Mouse (Mus musculus) 3T3-L1 (cell line): ENCODE data around the gene Ndufa9.

Source experiments
- DNase-seq: peaks from one replicate; pipeline ENCODE4 v3.0.0-alpha.2; 2015; ENCODE audit warnings: low read depth, low spot score

Gene Ndufa9

GRCm38 (mm10) chr6:126848712-126849704 is at the start of gene Ndufa9:
Gene Ndufa9, minus strand, starts transcription at chr6:126849136.
- DNase-seq: peak; percentile 95

DNA sequence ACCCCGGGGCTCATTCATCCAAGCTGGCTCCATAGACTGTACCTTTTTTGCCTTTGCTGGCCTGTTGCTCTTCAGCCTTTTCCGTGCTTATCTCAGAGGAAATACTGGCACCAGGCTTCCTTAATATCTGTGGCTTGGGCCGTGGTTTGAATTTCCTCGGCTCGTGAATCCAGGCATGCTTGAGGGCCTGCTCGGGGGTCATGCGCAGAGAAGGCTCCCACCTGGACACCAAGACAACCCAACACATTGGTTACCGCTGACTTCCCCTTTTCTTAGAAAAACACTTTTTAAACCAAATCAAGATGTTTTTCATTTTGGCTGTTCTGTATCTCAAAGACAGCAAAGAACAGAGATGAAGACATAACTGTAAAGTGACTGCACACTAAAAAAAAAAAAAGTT is 28.2 kb upstream of the Ndufa9 start:
- DNase-seq: no peak

GRCm38 (mm10) chr6:126852881-126853280 is 3.9 kb upstream of the Ndufa9 start, which contains the start of gene Akap3:
Gene Akap3, plus strand, starts transcription at chr6:126853098.
- DNase-seq: peak; percentile 48

DNA sequence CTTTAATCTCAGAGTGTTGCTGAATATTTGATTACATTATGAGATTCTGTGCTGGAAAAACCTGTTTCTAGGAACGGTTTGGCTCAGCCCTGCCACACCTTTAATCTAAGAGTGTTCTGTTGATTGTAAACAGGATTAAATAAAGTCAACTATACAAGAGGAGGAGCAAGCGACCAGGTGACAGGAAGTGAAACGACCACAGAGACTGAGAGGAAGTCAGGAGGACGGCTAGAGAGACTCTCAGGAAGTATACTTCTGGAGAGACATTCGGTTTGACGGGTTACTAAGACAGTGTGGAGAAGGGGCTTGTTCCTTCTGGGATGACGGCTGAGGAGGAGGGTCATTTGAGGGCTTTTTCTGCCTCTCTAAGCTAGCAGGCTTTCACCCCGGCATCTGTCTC is 12.3 kb downstream of the Ndufa9 start:
- DNase-seq: no peak

- DNase-seq: peak; percentile 76
Measured at GRCm38 (mm10) chr6:126823087-126823486, 25.8 kb downstream of the Ndufa9 start.

GRCm38 (mm10) chr6:126816338-126816737 is 32.6 kb downstream of the Ndufa9 start:
- DNase-seq: no peak

DNA sequence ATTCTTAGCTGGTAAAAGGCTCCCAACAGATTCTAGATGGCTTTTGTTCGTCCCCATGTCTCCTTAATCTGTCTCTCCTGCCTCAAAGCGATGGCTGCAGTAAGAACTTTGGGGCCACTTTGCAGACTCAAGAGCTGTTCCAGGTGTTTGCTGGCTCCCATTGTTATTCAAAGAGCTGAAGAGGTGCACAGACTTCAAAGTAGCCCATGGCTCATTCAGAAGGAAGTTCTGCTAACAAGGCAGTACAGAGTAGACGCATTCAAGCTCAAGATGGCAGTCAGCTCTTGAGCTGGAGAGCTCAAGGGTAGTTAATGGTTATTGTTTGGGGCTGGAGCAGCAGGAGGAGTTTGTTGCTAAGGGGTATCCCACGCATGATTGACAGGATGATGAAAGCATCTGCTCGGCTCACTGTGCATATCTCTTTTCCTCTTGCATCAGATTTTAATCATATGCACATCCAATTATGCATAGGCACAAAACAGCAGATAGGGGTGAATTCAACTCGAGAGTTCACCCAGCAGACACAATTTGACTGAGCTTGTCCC is 33.7 kb downstream of the Ndufa9 start:
- no peak for DNase-seq

DNA sequence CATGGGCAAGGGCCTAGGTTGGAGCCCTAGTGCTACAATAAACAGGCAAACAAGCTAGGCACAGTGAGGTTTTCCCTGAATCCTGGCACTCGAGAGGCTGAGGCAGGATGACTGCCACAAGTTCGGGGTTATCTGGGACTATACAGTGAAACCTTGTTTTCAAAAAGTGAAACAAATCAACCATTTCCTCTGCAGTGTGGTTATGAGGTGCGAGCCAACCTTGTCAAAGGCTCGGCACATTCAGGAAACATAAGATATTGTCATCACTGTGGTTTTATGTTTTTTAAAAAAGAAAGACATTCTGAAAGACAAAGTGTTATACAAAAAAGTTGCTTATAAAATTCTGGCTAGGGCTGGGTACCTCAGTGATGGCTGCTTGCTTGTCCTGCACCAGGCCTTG is 37.5 kb downstream of the Ndufa9 start:
- DNase-seq: no peak

DNA sequence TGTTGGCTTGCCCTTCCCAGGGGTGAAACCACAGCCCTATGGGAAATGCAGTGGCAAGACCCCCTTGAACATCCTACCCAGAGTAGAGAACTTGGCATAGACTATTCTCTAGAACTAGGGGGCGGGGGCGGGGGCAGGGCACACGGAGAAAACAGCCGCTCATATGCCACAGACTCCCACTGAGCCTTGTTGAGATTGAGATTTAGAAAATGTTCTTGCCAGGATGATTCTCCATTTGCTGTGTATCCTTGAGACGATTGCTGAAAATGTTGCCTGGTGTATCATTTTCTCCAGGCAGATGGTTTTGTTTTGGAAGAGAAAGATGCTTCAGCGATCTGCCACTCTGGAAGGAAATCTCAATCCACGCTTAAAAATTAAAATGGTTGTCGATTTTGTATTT is 40.4 kb downstream of the Ndufa9 start:
- no peak for DNase-seq

- DNase-seq: no peak
Measured at GRCm38 (mm10) chr6:126808134-126808533, 40.8 kb downstream of the Ndufa9 start.

DNA sequence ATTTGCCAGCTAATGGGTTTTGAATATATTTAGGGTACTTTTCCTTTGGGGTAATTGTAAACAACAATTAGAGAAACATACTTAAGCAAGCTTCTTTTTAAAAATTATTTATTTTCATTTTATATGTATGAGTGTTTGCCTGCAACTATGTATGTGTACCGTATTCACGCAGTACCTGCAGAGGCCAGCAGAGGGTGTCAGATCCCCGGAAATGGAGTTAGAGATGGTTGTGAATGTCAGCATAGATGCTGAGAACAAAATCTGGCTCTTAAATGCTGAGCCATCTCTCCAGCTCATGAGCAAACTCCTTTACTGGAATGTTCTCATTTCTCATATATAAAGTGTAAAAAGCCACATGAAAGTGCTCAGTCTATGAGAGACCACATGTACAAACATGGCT is 42.2 kb downstream of the Ndufa9 start:
- DNase-seq: peak; percentile 38

GRCm38 (mm10) chr6:126802946-126803345 is 46.0 kb downstream of the Ndufa9 start:
- DNase-seq: no peak

GRCm38 (mm10) chr6:126794751-126795150 is 54.2 kb downstream of the Ndufa9 start:
- DNase-seq: no peak

GRCm38 (mm10) chr6:126793689-126794088 is 55.2 kb downstream of the Ndufa9 start:
- no peak for DNase-seq

- peak; percentile 42 for DNase-seq
Measured at GRCm38 (mm10) chr6:126791964-126792363, 57.0 kb downstream of the Ndufa9 start.

GRCm38 (mm10) chr6:126791488-126791887 is 57.4 kb downstream of the Ndufa9 start:
- no peak for DNase-seq

DNA sequence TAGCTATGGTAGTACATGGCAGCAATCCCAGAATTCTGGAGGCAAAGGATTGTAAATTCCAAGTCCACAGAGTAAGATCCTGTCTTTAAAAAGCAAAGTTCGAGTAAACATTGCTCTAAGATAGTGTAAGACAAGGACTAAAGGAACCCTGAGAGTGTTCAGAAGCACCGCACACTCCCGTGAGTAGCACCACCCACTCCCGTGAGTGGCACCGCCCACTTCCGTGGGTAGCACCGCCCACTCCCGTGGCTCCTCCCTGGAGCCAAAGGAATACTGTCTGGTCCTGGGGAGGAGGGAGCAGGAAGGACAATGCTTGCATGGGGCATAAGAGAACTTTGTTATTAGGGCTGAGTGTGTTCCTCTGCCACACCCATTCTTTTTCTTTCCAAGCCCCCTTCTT is 60.1 kb downstream of the Ndufa9 start:
- no peak for DNase-seq

DNA sequence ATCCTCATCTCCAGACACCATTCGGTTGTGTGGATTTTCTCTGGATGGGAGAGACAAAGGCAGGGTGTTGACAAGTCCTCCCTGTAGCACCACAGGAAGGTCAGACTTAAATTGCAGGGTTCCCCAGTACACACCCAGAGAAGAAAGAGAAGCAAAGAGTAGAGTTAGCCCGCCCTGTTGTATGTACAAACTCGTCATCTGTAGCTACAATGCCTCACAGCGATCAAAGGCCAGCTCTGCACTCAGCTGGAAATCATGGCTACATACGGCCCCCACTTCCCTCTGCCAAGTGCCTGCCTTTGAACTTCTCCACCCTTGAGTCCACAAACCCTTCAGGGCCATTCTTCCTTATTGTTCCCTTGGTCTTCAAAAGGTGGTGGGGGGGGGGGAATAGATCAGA is 64.7 kb downstream of the Ndufa9 start:
- DNase-seq: no peak

GRCm38 (mm10) chr6:126783651-126784066 is 65.3 kb downstream of the Ndufa9 start:
- no peak for DNase-seq

DNA sequence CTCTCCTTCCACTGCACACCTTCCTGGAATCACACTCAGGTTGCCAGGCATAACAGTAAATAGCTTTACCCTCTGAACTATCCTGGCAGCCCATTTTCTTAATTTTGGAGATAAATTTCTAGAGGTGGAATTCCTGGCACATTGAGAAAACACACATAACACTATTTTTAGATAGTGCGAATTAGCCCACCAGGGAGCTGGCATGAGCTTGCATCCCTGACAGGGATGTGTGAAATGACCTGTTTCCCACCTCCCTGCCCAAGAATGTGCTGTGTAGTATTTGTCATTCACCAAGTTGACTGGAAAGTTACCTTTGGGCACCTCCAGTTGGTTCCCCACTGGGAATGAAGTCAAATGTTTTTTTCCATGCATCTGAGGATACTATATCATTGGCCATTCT is 65.9 kb downstream of the Ndufa9 start:
- DNase-seq: no peak

GRCm38 (mm10) chr6:126777889-126778288 is 71.0 kb downstream of the Ndufa9 start:
- DNase-seq: no peak

- no peak for DNase-seq
Measured at GRCm38 (mm10) chr6:126773873-126774272, 75.1 kb downstream of the Ndufa9 start.

- no peak for DNase-seq
Measured at GRCm38 (mm10) chr6:126772326-126772725, 76.6 kb downstream of the Ndufa9 start.
